Mouse (Mus musculus): ENCODE results near the gene Tgfbi. TPM values are rescaled to one million over a fixed set of nuclear protein-coding genes. Genes with fewer than 3 reads are reported as not detected.

Tgfbi gene
- polyA plus RNA-seq, 1 experiment from 2014 or later, result 183 TPM

DNA sequence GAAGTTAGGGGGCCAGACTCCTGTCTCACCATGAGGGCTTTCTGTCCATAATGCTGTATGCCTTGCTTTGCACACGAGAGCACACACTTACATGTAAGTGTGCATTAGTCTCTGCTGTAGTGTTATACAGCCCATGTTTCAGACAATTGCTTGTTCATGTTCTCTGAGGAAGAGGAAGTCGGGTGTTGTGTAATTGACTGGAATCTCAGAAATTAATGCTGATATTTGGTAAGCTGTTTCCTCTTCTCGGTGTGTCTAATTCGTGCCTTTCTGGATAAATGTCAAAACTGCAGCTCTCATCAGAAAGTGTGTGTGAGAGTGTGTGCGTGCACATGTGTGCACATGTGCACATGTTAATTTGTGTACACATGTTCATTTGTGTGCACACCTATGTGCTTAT lies 16.1 kb upstream of the Tgfbi start:
- WGBS, result 57% methylated on average over 5 of the region's 5 CpGs
- H3K4me1 ChIP-seq (replicated peaks; ENCODE audit: control insufficient read depth, insufficient read depth, low read length), result peaks cover 61% of the 10 kb centered on the region

DNA sequence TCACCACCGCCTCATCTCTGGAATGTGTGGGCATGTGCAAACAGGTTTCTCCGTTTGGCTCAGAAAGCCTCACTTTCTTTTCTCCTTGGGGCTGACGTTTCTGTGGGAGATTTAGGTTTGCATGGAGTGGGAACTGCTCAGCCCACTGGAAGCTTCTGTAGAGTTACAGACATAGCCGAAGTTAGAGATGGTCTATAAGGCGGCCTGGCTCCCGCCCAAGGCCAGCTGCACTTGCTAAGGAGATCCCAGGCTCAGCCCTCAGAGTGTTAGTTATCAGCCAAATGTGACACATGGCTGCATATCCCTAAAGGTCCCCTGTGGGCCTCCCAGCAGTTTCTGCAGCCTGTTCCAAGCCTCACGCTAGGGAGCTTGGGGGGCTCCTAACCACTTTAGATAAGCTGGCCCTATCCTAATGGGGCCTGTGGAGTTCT lies 15.3 kb upstream of the Tgfbi start:
- H3K9me3 ChIP-seq (ENCODE audit: control insufficient read depth, low read length), result no peaks in the 10 kb centered on the region
- no peaks in the 10 kb centered on the region for H3K36me3 ChIP-seq (ENCODE audit: control insufficient read depth, insufficient read depth, low read length)
- no peaks in the 10 kb centered on the region for H3K27me3 ChIP-seq (ENCODE audit: control insufficient read depth, insufficient read depth, low read depth, low read length)
- peak; percentile 13; the same call in 1 of the 2 replicates for ATAC-seq (ENCODE audit: low read depth)
- no peak overlapping the region for H3K9ac ChIP-seq (ENCODE audit: low read length)
- H3K4me2 ChIP-seq (ENCODE audit: low read depth, low read length), result no peak overlapping the region
- H3K27ac ChIP-seq (ENCODE audit: low read length), result peak overlapping the region; percentile 31; the same call in 1 of the 2 replicates
- H3K4me3 ChIP-seq (ENCODE audit: low read length), result no peak overlapping the region
- H3K4me1 ChIP-seq (replicated peaks; ENCODE audit: control insufficient read depth, insufficient read depth, low read length), result peaks cover 62% of the 10 kb centered on the region
- WGBS, result 41% methylated on average over 7 of the region's 7 CpGs

More for the DNA sequence above, 16.1 kb upstream of the Tgfbi start:
- Histone ChIP-seq H3K4me2 (ENCODE audit: low read depth, low read length) (no peak overlapping the region), H3K27ac (ENCODE audit: low read length) (no peak overlapping the region), H3K4me3 (ENCODE audit: low read length) (no peak overlapping the region), H3K9ac (ENCODE audit: low read length) (no peak overlapping the region), H3K36me3 (ENCODE audit: control insufficient read depth, insufficient read depth, low read length) (no peaks in the 10 kb centered on the region), H3K27me3 (ENCODE audit: control insufficient read depth, insufficient read depth, low read depth, low read length) (no peaks in the 10 kb centered on the region), H3K9me3 (ENCODE audit: control insufficient read depth, low read length) (no peaks in the 10 kb centered on the region)
- no peak for ATAC-seq (ENCODE audit: low read depth)

DNA sequence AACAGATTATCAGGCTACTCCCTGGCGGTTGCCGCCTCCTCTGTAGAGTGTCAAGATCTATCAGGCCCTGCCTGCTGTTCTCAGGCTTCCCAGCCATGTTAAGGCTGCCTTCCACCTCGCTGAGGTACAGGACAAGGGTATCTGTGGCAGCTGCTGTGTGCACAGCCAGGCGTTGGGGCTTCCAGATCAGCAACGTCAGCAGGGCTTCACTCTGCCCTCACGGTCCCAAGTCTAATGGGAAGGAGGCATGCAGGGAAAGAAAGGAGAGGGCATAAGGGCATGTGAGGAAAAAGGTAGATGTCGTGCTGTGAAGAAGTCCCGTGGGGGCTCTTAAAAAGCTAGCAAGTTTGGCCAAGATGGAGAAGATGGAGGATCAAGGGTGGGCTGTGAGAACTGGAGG lies 14.1 kb upstream of the Tgfbi start:
- 60% methylated on average over 8 of the region's 8 CpGs for WGBS
- Histone ChIP-seq H3K4me2 (ENCODE audit: low read depth, low read length) (no peak overlapping the region), H3K9ac (ENCODE audit: low read length) (no peak overlapping the region), H3K4me3 (ENCODE audit: low read length) (no peak overlapping the region), H3K36me3 (ENCODE audit: control insufficient read depth, insufficient read depth, low read length) (no peaks in the 10 kb centered on the region), H3K27me3 (ENCODE audit: control insufficient read depth, insufficient read depth, low read depth, low read length) (no peaks in the 10 kb centered on the region), H3K9me3 (ENCODE audit: control insufficient read depth, low read length) (no peaks in the 10 kb centered on the region), H3K4me1 (replicated peaks; ENCODE audit: control insufficient read depth, insufficient read depth, low read length) (peaks cover 68% of the 10 kb centered on the region), H3K27ac (ENCODE audit: low read length) (no peak overlapping the region)
- ATAC-seq (ENCODE audit: low read depth), result no peak

DNA sequence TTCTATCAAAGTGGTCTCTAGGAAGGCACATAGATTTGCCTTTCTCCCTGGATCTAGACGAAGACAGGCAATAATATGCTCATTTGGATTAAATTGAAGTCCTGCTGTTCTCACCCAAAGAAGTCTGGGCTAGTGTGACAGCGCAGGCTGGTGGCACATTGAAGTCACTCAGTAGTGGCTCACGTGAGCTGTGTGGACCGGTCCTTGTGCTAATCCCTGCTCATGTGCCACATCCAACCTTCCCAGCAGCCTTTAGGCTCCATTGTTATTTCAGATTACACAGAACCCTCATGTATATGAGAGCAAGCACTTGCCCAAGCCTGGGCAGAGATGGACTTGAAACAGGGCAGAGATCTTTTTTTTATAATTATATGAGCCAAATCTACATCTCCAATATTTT lies 12.0 kb upstream of the Tgfbi start:
- peak overlapping the region; percentile 90 for H3K27ac ChIP-seq (ENCODE audit: low read length)
- 0 out of 2 replicates have a peak, but pooled peaks have one; percentile 2 for ATAC-seq (ENCODE audit: low read depth)
- peak overlapping the region; percentile 8; the same call in 1 of the 2 replicates for H3K4me2 ChIP-seq (ENCODE audit: low read depth, low read length)
- no peaks in the 10 kb centered on the region for H3K27me3 ChIP-seq (ENCODE audit: control insufficient read depth, insufficient read depth, low read depth, low read length)
- WGBS, result 60% methylated on average over 4 of the region's 4 CpGs
- no peak overlapping the region for H3K4me3 ChIP-seq (ENCODE audit: low read length)
- no peaks in the 10 kb centered on the region for H3K9me3 ChIP-seq (ENCODE audit: control insufficient read depth, low read length)
- H3K4me1 ChIP-seq (replicated peaks; ENCODE audit: control insufficient read depth, insufficient read depth, low read length), result peaks cover 72% of the 10 kb centered on the region
- H3K9ac ChIP-seq (ENCODE audit: low read length), result peak overlapping the region; percentile 19; the same call in 1 of the 2 replicates
- H3K36me3 ChIP-seq (ENCODE audit: control insufficient read depth, insufficient read depth, low read length), result no peaks in the 10 kb centered on the region

DNA sequence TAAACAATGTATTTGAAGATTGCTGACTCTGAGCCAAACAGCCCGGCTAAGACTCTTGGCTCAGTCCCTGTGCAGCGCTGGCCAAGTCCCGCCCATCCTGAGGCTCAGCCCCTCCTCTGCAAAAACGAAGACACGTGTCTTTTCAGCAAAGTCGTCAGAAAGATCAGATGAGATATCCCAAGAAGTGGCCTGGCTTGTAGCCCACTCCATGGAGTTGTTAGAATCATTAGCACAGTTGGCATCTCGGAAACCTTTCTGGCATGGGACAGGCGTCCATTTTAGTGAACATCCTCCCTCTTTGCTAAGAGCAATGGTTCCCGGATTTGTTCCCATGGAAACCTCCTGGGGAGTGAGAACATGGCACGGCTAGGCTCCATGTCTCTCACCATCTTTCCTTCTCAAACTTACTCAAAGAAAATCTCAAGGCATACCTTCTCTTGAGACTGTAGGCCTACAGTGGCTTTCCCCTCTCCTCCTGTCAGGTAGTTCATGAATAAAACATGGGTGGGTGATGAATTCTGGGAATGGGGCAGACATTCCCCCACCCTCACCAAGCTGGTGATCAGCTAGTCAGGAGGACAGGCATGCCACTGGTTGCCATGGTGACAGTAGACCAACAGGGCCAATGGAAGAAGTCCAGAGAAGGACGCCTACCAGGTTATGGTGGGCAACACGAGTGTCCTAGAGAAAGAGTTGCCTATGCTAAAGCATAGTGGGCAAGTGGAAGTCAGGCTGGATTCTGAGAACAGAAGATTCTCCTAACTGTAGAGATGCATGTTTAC lies 11.3 kb upstream of the Tgfbi start:
- Histone ChIP-seq H3K36me3 (ENCODE audit: control insufficient read depth, insufficient read depth, low read length) (no peaks in the 10 kb centered on the region), H3K9ac (ENCODE audit: low read length) (no peak overlapping the region), H3K4me3 (ENCODE audit: low read length) (no peak overlapping the region), H3K4me1 (replicated peaks; ENCODE audit: control insufficient read depth, insufficient read depth, low read length) (peaks cover 67% of the 10 kb centered on the region), H3K27ac (ENCODE audit: low read length) (peak overlapping the region; percentile 36), H3K27me3 (ENCODE audit: control insufficient read depth, insufficient read depth, low read depth, low read length) (no peaks in the 10 kb centered on the region), H3K9me3 (ENCODE audit: control insufficient read depth, low read length) (no peaks in the 10 kb centered on the region), H3K4me2 (ENCODE audit: low read depth, low read length) (peak overlapping the region; percentile 41)
- peak; percentile 83 for ATAC-seq (ENCODE audit: low read depth)
- WGBS, result 30% methylated on average over 12 of the region's 12 CpGs

DNA sequence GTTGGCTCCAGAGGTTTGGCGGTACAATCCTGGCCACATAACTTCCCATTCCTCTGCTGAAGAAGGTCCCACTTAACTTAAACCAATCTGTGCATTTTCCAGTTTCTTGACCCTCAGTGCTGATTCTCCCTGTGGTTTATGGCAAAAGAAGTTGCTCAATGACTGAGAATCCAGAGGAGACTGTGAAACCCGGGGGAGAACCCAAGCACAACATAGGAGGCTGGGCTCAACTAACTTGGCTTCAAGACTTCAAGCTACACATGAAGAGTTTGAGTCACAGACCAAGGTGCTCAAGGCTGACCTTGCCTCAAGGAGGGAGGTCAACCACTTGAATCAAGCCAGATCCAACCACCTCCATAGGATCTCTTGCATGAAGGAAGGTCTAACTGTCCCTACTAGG lies 9.8 kb upstream of the Tgfbi start:
- no peak for ATAC-seq (ENCODE audit: low read depth)
- peak overlapping the region; percentile 73 for H3K27ac ChIP-seq (ENCODE audit: low read length)
- no peak overlapping the region for H3K9ac ChIP-seq (ENCODE audit: low read length)
- no peaks in the 10 kb centered on the region for H3K9me3 ChIP-seq (ENCODE audit: control insufficient read depth, low read length)
- H3K4me2 ChIP-seq (ENCODE audit: low read depth, low read length), result no peak overlapping the region
- no peaks in the 10 kb centered on the region for H3K27me3 ChIP-seq (ENCODE audit: control insufficient read depth, insufficient read depth, low read depth, low read length)
- WGBS, result 88% methylated on average over 2 of the region's 2 CpGs
- peaks cover 53% of the 10 kb centered on the region for H3K4me1 ChIP-seq (replicated peaks; ENCODE audit: control insufficient read depth, insufficient read depth, low read length)
- no peaks in the 10 kb centered on the region for H3K36me3 ChIP-seq (ENCODE audit: control insufficient read depth, insufficient read depth, low read length)
- H3K4me3 ChIP-seq (ENCODE audit: low read length), result no peak overlapping the region

DNA sequence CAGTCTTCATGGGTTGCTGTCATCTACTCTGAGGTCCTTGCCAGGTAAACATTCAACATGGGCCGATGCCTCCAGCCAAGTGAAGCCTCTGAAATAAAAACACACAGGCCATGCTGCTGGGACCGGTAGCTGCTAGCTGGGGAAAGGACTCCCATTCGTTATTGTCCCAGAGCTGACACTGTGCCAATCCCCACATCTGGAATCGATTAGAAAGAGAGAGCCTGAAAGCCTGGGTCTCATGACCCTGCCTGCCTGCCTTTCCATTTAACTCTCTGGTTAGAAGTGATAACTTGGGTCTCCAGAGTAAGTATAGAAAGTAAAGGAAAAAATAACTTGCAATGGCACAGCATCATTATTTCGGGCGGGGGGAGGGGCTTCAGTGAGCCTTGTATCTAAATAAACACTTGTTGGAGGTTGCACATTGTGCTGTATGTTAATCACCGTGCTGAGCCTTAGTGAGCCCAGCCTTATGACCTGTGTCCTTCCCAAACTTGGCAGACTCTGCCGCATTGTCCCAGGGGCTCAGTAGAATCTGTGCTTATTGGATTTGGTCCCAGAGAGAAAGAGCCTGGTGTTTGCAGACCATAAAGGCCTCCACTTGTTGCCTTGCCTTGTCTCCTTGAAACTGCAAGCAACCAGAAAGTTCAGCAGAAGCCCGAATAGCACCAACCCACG lies 9.0 kb upstream of the Tgfbi start:
- H3K27ac ChIP-seq (ENCODE audit: low read length), result peak overlapping the region; percentile 73
- WGBS, result 34% methylated on average over 10 of the region's 10 CpGs
- H3K9ac ChIP-seq (ENCODE audit: low read length), result no peak overlapping the region
- no peaks in the 10 kb centered on the region for H3K27me3 ChIP-seq (ENCODE audit: control insufficient read depth, insufficient read depth, low read depth, low read length)
- ATAC-seq (ENCODE audit: low read depth), result peak; percentile 69
- H3K36me3 ChIP-seq (ENCODE audit: control insufficient read depth, insufficient read depth, low read length), result no peaks in the 10 kb centered on the region
- no peak overlapping the region for H3K4me2 ChIP-seq (ENCODE audit: low read depth, low read length)
- H3K4me3 ChIP-seq (ENCODE audit: low read length), result no peak overlapping the region
- H3K4me1 ChIP-seq (replicated peaks; ENCODE audit: control insufficient read depth, insufficient read depth, low read length), result peaks cover 53% of the 10 kb centered on the region
- no peaks in the 10 kb centered on the region for H3K9me3 ChIP-seq (ENCODE audit: control insufficient read depth, low read length)

DNA sequence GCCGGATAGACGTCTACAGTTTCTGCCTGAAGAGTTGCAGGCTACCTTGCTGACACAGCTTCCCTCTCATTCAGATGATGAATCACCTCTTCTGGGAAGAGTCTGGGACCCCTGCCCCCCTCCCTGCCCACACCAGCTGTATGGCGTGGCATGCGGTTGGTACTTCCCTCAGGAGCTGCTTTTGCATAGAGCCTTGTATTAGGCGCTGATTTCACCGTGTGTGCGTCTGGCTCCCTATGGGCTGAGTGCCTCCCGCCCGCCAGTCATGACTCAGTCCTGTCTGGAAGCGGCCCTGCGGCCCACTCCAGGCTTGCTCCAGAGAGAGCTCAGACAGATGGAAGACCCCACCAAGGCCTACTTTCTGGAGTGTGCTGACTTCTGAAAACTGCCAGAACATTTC lies 8.1 kb upstream of the Tgfbi start:
- Histone ChIP-seq H3K9ac (ENCODE audit: low read length) (no peak overlapping the region), H3K4me3 (ENCODE audit: low read length) (no peak overlapping the region), H3K4me1 (replicated peaks; ENCODE audit: control insufficient read depth, insufficient read depth, low read length) (peaks cover 49% of the 10 kb centered on the region), H3K27ac (ENCODE audit: low read length) (peak overlapping the region; percentile 73), H3K4me2 (ENCODE audit: low read depth, low read length) (no peak overlapping the region), H3K27me3 (ENCODE audit: control insufficient read depth, insufficient read depth, low read depth, low read length) (no peaks in the 10 kb centered on the region), H3K36me3 (ENCODE audit: control insufficient read depth, insufficient read depth, low read length) (no peaks in the 10 kb centered on the region), H3K9me3 (ENCODE audit: control insufficient read depth, low read length) (no peaks in the 10 kb centered on the region)
- ATAC-seq (ENCODE audit: low read depth), result peak; percentile 42
- WGBS, result 23% methylated on average over 11 of the region's 11 CpGs

DNA sequence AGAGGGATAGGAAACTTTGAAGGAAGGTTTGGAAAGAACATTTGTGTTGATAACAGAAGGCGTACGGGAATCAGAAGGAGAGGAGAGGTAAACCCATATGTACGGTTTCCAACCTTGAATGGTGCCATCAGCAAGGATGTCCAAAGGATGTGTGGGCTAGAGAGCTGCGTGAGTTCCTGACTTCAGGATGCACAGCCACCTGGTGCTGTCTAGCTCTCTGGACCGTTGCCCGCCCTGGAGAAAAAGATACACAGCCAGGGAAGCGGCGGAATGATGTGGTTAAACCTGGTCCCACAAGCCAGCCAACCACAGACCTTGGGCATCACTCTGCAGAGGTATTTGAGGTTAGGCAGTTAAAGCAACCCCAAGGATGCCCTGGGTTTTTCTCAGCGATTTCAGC lies 3.8 kb upstream of the Tgfbi start:
- H3K27me3 ChIP-seq (ENCODE audit: control insufficient read depth, insufficient read depth, low read depth, low read length), result no peaks in the 10 kb centered on the region
- peaks cover 36% of the 10 kb centered on the region for H3K4me1 ChIP-seq (replicated peaks; ENCODE audit: control insufficient read depth, insufficient read depth, low read length)
- WGBS, result 83% methylated on average over 9 of the region's 9 CpGs
- H3K9me3 ChIP-seq (ENCODE audit: control insufficient read depth, low read length), result no peaks in the 10 kb centered on the region
- H3K36me3 ChIP-seq (ENCODE audit: control insufficient read depth, insufficient read depth, low read length), result no peaks in the 10 kb centered on the region
- ATAC-seq (ENCODE audit: low read depth), result no peak
- no peak overlapping the region for H3K4me3 ChIP-seq (ENCODE audit: low read length)
- no peak overlapping the region for H3K4me2 ChIP-seq (ENCODE audit: low read depth, low read length)
- H3K9ac ChIP-seq (ENCODE audit: low read length), result no peak overlapping the region
- no peak overlapping the region for H3K27ac ChIP-seq (ENCODE audit: low read length)

All from lung, embryonic 16.5 days (tissue).